Mouse (Mus musculus) G1E (cell line): ENCODE data around the gene Hsd17b6.

Experiments
- CTCF ChIP-seq: IDR thresholded peaks from 2 replicates; pipeline ENCODE4 v1.5.1; 2012; ENCODE audit warnings: low read depth, low read length, inconsistent platforms, mixed read lengths
- GATA1 ChIP-seq: IDR thresholded peaks from 2 replicates; pipeline ENCODE4 v1.6.1; 2012; ENCODE audit warnings: borderline replicate concordance, low read length, inconsistent platforms, mixed read lengths
- GATA2 ChIP-seq: IDR thresholded peaks from 2 replicates; pipeline ENCODE4 v1.6.1; 2012; ENCODE audit warnings: low read depth, low read length, inconsistent platforms, borderline replicate concordance
- POLR2AphosphoS5 ChIP-seq: IDR thresholded peaks from 2 replicates; pipeline ENCODE4 v1.6.1; 2012; ENCODE audit warnings: low read depth, low read length, inconsistent platforms; ENCODE audit not compliant: insufficient replicate concordance
- TAL1 ChIP-seq: conservative IDR thresholded peaks from 2 replicates; pipeline ENCODE4 v1.6.1; 2012; ENCODE audit warnings: low read depth, low read length, inconsistent platforms, mixed read lengths

DNA sequence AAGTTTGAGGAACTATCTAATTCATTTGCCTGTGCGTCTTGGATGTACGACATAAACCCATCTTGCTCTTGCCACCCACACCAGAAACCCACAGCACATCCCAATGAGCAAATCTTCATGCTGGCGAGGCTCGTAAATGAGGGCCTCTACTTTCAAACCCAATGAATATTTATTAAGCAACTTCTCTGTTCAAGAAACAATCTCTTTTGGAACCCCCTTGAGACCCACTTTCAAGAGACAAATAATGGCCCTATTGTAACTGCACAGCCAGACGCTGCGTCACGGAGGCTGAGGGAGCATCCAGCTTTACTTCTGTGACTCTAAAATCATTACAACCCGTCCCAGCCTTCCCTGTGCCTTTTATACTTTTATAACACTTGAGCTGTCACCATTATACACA lies 21.8 kb downstream of the Hsd17b6 start:
- TF ChIP-seq CTCF, result no peak
- no peak for TF ChIP-seq GATA1
- TF ChIP-seq POLR2AphosphoS5, result no peak
- TF ChIP-seq TAL1, result no peak
- TF ChIP-seq GATA2, result no peak
